Mouse (Mus musculus): ENCODE measurements around the gene Vwce. TPM values are rescaled to one million over a fixed set of nuclear protein-coding genes. Genes with fewer than 3 reads are reported as not detected.

Vwce gene
- total RNA-seq, 2 experiments from 2014 or later, result 0.35 to 0.56 TPM

GRCm38 (mm10) chr19:10640589-10641378, 6.8 kb downstream of the Vwce start:
- no peak for DNase-seq (ENCODE audit: low spot score in 2 of 2)

- DNase-seq (ENCODE audit: low spot score in 2 of 2), result no peak
Observed at GRCm38 (mm10) chr19:10645616-10646015, 11.6 kb downstream of the Vwce start.

GRCm38 (mm10) chr19:10648156-10648555, 14.1 kb downstream of the Vwce start:
- DNase-seq (ENCODE audit: low spot score in 2 of 2), result no peak

GRCm38 (mm10) chr19:10656058-10656457, 22.0 kb downstream of the Vwce start:
- DNase-seq (ENCODE audit: low spot score in 2 of 2), result no peak

GRCm38 (mm10) chr19:10657742-10658141, 23.7 kb downstream of the Vwce start:
- no peak for DNase-seq (ENCODE audit: low spot score in 2 of 2)

GRCm38 (mm10) chr19:10658406-10658805, 24.4 kb downstream of the Vwce start:
- DNase-seq (ENCODE audit: low spot score in 2 of 2), result no peak

- DNase-seq (ENCODE audit: low spot score in 2 of 2), result no peak
Observed at GRCm38 (mm10) chr19:10661373-10661772, 27.4 kb downstream of the Vwce start.

- no peak for DNase-seq (ENCODE audit: low spot score in 2 of 2)
Observed at GRCm38 (mm10) chr19:10661919-10662318, 27.9 kb downstream of the Vwce start.

- no peak for DNase-seq (ENCODE audit: low spot score in 2 of 2)
Observed at GRCm38 (mm10) chr19:10662665-10663064, 28.7 kb downstream of the Vwce start.

GRCm38 (mm10) chr19:10665093-10665492, 31.1 kb downstream of the Vwce start:
- no peak for DNase-seq (ENCODE audit: low spot score in 2 of 2)

GRCm38 (mm10) chr19:10665499-10665898, 31.5 kb downstream of the Vwce start:
- DNase-seq (ENCODE audit: low spot score in 2 of 2), result peak in 1 of 2 experiments; percentile 82

- DNase-seq (ENCODE audit: low spot score in 2 of 2), result no peak
Observed at GRCm38 (mm10) chr19:10671319-10671718, 37.3 kb downstream of the Vwce start.

- no peak for DNase-seq (ENCODE audit: low spot score in 2 of 2)
Observed at GRCm38 (mm10) chr19:10671854-10672417, 37.9 kb downstream of the Vwce start.

- DNase-seq (ENCODE audit: low spot score in 2 of 2), result no peak
Observed at GRCm38 (mm10) chr19:10673275-10673674, 39.3 kb downstream of the Vwce start.

- no peak for DNase-seq (ENCODE audit: low spot score in 2 of 2)
Observed at GRCm38 (mm10) chr19:10676656-10677055, 42.6 kb downstream of the Vwce start.

- peak; percentile 62 to 92 for DNase-seq (ENCODE audit: low spot score in 2 of 2)
Observed at GRCm38 (mm10) chr19:10677915-10678771, 44.1 kb downstream of the Vwce start, which contains the start of gene Pga5. Gene Pga5 (minus strand): TSS chr19:10678071.

GRCm38 (mm10) chr19:10678772-10679067, 44.7 kb downstream of the Vwce start:
- DNase-seq (ENCODE audit: low spot score in 2 of 2), result no peak

GRCm38 (mm10) chr19:10681571-10681970, 47.6 kb downstream of the Vwce start:
- DNase-seq (ENCODE audit: low spot score in 2 of 2), result no peak

- DNase-seq (ENCODE audit: low spot score in 2 of 2), result no peak
Observed at GRCm38 (mm10) chr19:10685081-10685480, 51.1 kb downstream of the Vwce start.

GRCm38 (mm10) chr19:10685727-10686126, 51.7 kb downstream of the Vwce start:
- no peak for DNase-seq (ENCODE audit: low spot score in 2 of 2)

GRCm38 (mm10) chr19:10688537-10689352, 54.7 kb downstream of the Vwce start, which contains the start of gene Vps37c:
Gene Vps37c (plus strand): TSS chr19:10688735.
- DNase-seq (ENCODE audit: low spot score in 2 of 2), result peak; percentile 92 to 94
